Mouse (Mus musculus): ENCODE results near the gene Zfp541. TPM values are rescaled to one million over a fixed set of nuclear protein-coding genes. Genes with fewer than 3 reads are reported as not detected.
A peak's percentile ranks its signal among the peaks of the same experiment; 100 is the strongest.

Zfp541 gene
- polyA plus RNA-seq, 1 experiment from 2014 or later, result not detected

DNA sequence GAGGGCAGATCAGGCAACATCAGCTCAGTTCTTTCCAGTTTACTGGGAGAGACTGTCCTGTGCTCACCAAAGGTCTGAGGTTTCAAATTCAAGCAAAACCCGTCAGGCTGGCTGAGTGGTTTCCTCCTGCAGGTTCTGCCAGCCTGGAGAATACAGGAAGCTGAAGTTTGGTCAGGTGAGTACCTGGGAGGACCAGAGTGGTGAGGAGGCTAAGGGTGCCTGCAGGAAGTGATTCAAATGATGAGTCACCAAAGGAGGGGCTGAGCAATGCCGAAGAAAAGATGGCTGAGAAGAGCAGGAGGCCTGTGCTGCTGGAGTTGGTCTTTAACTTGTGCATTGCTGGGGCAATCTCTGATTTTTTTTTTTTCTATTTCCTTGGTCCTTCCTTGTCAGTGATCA is 4.5 kb upstream of the Zfp541 start:
- Histone ChIP-seq H3K9ac (replicated peaks) (no peak overlapping the region), H3K4me3 (no peak overlapping the region), H3K27ac (replicated peaks) (no peak overlapping the region), H3K27me3 (peaks cover 11% of the 10 kb centered on the region), H3K9me3 (no peaks in the 10 kb centered on the region), H3K4me2 (replicated peaks) (no peak overlapping the region), H3K4me1 (peaks cover 9% of the 10 kb centered on the region; the same call in 1 of the 2 replicates), H3K36me3 (no peaks in the 10 kb centered on the region)
- no peak for ATAC-seq (replicated peaks)
- 72% methylated on average over 2 of the region's 2 CpGs for WGBS

DNA sequence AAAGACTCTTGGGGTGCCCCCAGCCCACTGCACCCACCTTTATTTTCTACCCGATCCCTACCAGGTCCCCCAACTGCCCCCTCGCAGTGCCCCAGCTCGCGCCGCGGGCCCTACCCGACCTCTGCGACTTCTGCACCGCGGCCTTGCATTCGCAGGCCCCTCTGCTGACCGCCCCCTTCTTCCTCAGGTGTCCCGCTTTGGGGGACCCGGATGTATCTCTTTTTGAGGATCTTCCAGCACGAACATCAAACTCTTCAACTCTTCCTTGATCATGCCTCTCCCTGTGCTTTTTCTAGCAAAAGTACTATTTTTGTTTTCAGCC is 446 bp downstream of the Zfp541 start:
- Histone ChIP-seq H3K27me3 (peaks cover 11% of the 10 kb centered on the region), H3K9ac (replicated peaks) (no peak overlapping the region), H3K9me3 (no peaks in the 10 kb centered on the region), H3K27ac (replicated peaks) (no peak overlapping the region), H3K4me2 (replicated peaks) (no peak overlapping the region), H3K36me3 (no peaks in the 10 kb centered on the region), H3K4me3 (no peak overlapping the region), H3K4me1 (no peaks in the 10 kb centered on the region)
- WGBS, result 79% methylated on average over 15 of the region's 15 CpGs
- ATAC-seq (replicated peaks), result no peak

DNA sequence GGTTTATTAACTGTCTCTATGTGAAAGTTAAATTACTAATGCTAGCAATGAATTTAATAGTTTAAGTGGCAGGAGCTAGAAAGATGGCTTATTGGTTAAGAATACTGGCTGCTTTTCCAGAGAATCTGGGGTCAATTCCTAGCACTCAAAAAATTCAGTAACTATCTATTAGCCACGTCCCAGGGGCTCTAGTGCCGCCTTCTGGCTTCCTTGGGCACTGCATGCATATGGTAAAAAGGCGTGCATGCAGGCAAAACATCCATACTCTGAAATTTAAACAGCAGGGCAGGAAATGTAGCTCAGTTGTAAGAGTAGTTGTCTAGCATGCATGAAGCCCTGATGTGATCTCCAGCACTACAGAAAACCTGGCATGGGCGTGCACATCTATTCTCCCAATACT is 1.9 kb downstream of the Zfp541 start:
- Histone ChIP-seq H3K9ac (replicated peaks) (no peak overlapping the region), H3K36me3 (no peaks in the 10 kb centered on the region), H3K27me3 (peaks cover 11% of the 10 kb centered on the region), H3K27ac (replicated peaks) (no peak overlapping the region), H3K9me3 (no peaks in the 10 kb centered on the region), H3K4me1 (no peaks in the 10 kb centered on the region), H3K4me3 (no peak overlapping the region), H3K4me2 (replicated peaks) (no peak overlapping the region)
- no peak for ATAC-seq (replicated peaks)
- WGBS, result 29% methylated on average over 4 of the region's 4 CpGs

DNA sequence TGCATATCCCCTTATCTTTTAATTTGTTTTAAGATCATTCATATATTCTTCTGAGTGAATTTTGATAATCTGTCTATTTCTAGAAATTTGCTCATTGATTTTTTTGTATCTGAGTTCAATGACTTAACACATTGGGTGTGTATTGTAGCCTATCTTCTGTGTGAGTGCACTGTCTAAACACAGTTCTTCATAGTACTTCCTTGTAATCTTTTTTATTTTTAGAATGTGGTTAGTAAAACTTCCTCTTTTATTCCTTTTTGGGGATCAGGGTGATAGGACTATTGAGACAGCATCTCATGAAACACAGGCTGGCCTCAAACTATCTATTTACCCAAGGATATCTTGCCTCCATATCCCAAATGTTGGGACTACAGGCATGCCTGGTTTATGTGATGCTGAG is 9.2 kb downstream of the Zfp541 start:
- no peak overlapping the region for H3K27ac ChIP-seq (replicated peaks)
- no peak overlapping the region for H3K4me2 ChIP-seq (replicated peaks)
- ATAC-seq (replicated peaks), result no peak
- H3K4me3 ChIP-seq, result no peak overlapping the region
- no peaks in the 10 kb centered on the region for H3K4me1 ChIP-seq
- H3K27me3 ChIP-seq, result no peaks in the 10 kb centered on the region
- no peaks in the 10 kb centered on the region for H3K36me3 ChIP-seq
- no peaks in the 10 kb centered on the region for H3K9me3 ChIP-seq
- H3K9ac ChIP-seq (replicated peaks), result no peak overlapping the region

DNA sequence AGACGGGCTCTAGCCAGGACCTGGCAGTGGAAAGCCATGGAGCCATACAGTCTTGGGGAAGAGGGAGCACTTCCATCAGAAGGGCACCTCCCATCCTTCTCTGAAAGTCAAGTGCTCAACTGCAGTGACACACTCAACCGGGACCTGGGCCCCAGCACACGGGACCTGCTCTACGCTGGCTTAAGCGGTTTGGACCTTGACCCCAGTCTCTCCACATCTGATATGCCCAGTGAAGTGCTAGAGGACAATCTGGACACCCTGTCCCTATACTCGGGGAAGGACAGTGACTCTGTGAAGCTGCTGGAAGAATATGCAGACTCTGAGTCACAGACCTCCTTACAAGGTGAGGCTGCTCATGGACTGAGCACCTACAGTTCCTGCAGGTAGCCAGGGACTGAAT is 10.3 kb downstream of the Zfp541 start:
- Histone ChIP-seq H3K4me1 (no peaks in the 10 kb centered on the region), H3K27ac (replicated peaks) (no peak overlapping the region), H3K27me3 (no peaks in the 10 kb centered on the region), H3K9me3 (no peaks in the 10 kb centered on the region), H3K9ac (replicated peaks) (no peak overlapping the region), H3K4me3 (no peak overlapping the region), H3K36me3 (no peaks in the 10 kb centered on the region), H3K4me2 (replicated peaks) (no peak overlapping the region)
- no peak for ATAC-seq (replicated peaks)
- WGBS, result 83% methylated on average over 6 of the region's 6 CpGs

DNA sequence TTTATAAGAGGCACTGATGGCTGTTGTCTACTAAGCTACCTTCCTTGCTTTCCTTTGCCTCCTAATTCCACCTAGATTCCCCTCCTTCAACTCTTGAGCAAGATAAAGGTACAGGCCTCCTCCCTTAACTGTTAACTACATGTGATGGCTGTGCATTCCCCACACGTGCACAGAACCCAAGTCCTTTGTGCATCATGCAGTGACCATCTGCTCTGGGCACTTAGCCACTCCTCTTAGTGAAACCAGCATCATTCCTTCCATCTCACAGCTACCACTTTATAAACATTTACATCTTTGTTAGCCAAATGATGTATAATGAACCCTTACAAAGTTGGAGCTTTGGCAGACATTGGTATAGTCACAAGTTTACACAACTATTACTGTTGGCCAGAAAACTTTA is 18.3 kb downstream of the Zfp541 start:
- H3K27me3 ChIP-seq, result no peaks in the 10 kb centered on the region
- WGBS, result 50% methylated on average over 1 of the region's 1 CpGs
- ATAC-seq (replicated peaks), result no peak

DNA sequence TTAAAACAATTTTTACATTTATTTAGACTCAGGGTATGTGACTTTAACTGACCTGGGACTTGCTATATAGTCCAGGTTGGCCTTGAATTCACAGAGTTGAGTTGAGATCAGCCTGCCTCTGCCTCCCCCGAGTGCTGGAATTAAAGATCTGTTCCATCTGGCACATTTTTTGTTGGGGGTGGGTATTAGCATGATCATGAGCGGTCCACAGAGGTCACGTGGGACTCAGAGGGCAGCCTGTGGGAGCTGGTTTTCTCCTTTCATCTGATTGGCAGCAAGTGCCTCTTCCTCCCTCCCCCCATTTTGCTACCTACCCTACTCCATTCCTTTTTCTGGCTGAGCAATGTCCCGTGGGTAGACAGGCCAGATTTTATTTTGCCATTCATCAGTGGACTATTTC is 19.0 kb downstream of the Zfp541 start:
- no peaks in the 10 kb centered on the region for H3K27me3 ChIP-seq
- H3K27ac ChIP-seq (replicated peaks), result no peak overlapping the region
- 68% methylated on average over 4 of the region's 4 CpGs for WGBS
- no peak overlapping the region for H3K4me3 ChIP-seq
- no peaks in the 10 kb centered on the region for H3K4me1 ChIP-seq
- no peak for ATAC-seq (replicated peaks)
- no peak overlapping the region for H3K9ac ChIP-seq (replicated peaks)
- H3K4me2 ChIP-seq (replicated peaks), result no peak overlapping the region
- no peaks in the 10 kb centered on the region for H3K9me3 ChIP-seq
- H3K36me3 ChIP-seq, result no peaks in the 10 kb centered on the region

More for the DNA sequence above, 18.3 kb downstream of the Zfp541 start:
- Histone ChIP-seq H3K27ac (replicated peaks) (no peak overlapping the region), H3K4me3 (no peak overlapping the region), H3K36me3 (no peaks in the 10 kb centered on the region), H3K9me3 (no peaks in the 10 kb centered on the region), H3K4me1 (no peaks in the 10 kb centered on the region), H3K9ac (replicated peaks) (no peak overlapping the region), H3K4me2 (replicated peaks) (no peak overlapping the region)

DNA sequence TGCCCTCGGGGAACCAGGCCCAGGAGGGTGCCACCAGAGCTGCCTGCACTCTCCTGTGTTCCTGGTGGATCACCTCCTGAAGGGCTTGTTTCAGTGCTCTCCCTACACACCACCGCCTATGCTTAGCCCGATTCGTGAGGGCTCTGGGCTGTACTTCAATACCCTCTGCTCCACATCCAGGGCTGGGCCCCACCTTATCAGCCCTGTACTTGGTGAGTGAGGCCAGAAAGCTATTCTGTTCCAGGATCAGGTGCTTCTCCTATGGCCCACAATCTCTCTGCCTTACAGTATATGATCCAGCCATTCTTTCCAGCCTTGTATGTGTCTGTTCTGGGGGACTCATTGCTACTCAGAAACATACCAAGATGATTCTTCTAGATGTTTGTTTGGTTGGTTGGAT is 21.7 kb downstream of the Zfp541 start:
- no peak overlapping the region for H3K4me3 ChIP-seq
- H3K36me3 ChIP-seq, result no peaks in the 10 kb centered on the region
- no peaks in the 10 kb centered on the region for H3K27me3 ChIP-seq
- no peak overlapping the region for H3K4me2 ChIP-seq (replicated peaks)
- H3K27ac ChIP-seq (replicated peaks), result no peak overlapping the region
- H3K4me1 ChIP-seq, result no peaks in the 10 kb centered on the region
- no peak for ATAC-seq (replicated peaks)
- WGBS, result 61% methylated on average over 4 of the region's 4 CpGs
- H3K9ac ChIP-seq (replicated peaks), result no peak overlapping the region
- H3K9me3 ChIP-seq, result no peaks in the 10 kb centered on the region

DNA sequence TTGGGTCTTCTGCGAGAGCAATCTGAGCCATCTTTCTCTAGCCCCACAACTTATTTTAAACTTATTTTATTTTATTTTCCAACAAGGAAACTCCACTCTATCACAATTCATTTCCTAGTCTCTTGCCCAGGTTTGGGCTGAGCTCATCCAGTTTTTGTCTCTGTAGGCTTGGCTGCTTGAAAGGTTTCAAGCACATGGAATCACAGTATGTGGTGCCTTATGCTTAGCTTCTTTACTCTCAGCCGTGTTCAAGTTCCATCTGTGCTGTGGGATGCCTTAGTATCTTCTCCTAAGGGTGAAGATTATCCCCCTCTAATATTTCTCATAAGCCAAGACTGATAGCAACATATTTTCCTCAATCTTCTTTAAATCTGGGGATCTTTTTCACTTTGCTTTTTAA is 26.0 kb downstream of the Zfp541 start:
- no peak overlapping the region for H3K9ac ChIP-seq (replicated peaks)
- 75% methylated on average over 2 of the region's 2 CpGs for WGBS
- no peaks in the 10 kb centered on the region for H3K27me3 ChIP-seq
- ATAC-seq (replicated peaks), result no peak
- H3K4me3 ChIP-seq, result no peak overlapping the region
- H3K36me3 ChIP-seq, result no peaks in the 10 kb centered on the region
- no peaks in the 10 kb centered on the region for H3K4me1 ChIP-seq
- H3K4me2 ChIP-seq (replicated peaks), result no peak overlapping the region
- H3K27ac ChIP-seq (replicated peaks), result no peak overlapping the region
- no peaks in the 10 kb centered on the region for H3K9me3 ChIP-seq

DNA sequence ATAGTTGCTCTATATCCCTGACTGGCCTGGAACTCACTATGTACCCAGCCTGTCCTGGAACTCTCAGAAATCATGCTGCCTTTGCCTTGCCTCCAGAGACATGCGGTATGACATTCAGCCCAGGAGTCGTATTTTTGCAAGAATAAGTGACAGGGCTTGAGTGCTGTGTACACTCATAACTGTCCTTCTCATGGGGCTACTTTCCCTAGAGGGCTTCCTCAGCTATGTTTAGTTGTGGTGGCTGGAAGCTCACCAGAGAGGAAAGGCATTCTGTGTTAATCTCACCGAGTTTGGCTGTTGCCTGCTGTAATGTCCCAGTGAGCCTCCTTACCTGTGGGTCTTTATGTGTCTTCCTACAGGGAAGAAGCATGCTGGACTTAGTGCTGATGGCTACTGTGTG is 33.0 kb downstream of the Zfp541 start:
- Histone ChIP-seq H3K9ac (replicated peaks) (no peak overlapping the region), H3K4me3 (no peak overlapping the region), H3K27ac (replicated peaks) (no peak overlapping the region), H3K4me1 (peaks cover 13% of the 10 kb centered on the region), H3K9me3 (no peaks in the 10 kb centered on the region), H3K36me3 (no peaks in the 10 kb centered on the region), H3K27me3 (no peaks in the 10 kb centered on the region), H3K4me2 (replicated peaks) (no peak overlapping the region)
- 67% methylated on average over 3 of the region's 3 CpGs for WGBS
- no peak for ATAC-seq (replicated peaks)

DNA sequence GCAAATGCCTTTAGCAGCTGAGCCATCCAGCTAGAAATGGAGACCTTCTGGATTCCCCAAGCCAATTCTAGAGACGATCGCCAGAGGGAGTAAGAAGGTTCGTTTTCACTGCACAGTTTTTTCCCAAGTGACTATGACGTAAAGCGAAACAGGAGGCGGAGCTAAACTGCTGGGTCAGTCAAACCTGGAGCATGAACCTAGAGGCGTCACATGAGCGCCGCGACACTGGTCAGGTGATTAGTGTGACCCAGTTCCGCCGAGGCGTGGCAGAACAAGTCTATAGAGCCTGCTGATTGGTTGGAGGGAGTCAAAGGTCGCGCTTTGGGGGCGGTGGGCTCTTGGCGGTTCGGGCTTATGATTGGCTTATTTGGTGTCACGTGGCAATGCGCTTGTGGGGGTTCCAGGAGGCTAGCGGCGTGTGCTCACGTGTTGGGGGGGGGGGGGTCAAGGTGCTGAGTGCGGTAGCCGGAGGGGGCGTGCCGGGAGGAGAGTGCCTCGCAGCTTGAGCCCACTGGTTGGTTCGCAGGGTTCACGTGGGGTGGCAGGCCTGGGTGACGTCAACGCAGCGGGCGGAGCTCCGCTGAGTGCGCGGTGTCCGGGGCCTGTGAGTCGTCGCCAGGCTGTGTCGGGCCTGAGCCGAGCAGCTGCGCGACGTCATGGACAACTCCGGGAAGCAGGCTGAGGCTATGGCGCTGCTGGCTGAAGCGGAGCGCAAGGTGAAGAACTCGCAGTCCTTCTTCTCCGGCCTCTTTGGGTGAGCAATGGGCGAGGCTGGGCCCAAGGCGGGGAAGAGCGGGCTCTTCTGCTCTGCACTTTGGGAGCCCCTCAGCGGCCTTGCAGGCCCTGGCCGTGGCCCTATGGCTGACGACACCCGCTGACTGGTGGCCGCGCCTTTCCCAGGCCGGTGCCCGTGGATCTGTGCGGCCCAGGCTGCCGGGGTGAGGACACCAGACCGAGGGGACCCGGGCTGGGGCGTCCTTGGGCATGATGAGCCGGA is 36.7 kb downstream of the Zfp541 start, which contains the start of gene Napa:
TSS of gene Napa (plus strand) at position 438 of the 997 bp plus-strand sequence.
- Histone ChIP-seq H3K27ac (replicated peaks) (peak within 1 kb of the TSS; percentile 75), H3K27me3 (no peaks in the 10 kb centered on the region), H3K9me3 (no peaks in the 10 kb centered on the region), H3K4me1 (peaks cover 29% of the 10 kb centered on the region), H3K4me3 (peak within 1 kb of the TSS; percentile 66), H3K4me2 (replicated peaks) (peak within 1 kb of the TSS; percentile 97), H3K36me3 (peaks cover 5% of the 10 kb centered on the region; the same call in 1 of the 2 replicates), H3K9ac (replicated peaks) (peak within 1 kb of the TSS; percentile 97)
- peak; percentile 98 for ATAC-seq (replicated peaks)
- under 1% methylated on average over 68 of the region's 68 CpGs for WGBS

DNA sequence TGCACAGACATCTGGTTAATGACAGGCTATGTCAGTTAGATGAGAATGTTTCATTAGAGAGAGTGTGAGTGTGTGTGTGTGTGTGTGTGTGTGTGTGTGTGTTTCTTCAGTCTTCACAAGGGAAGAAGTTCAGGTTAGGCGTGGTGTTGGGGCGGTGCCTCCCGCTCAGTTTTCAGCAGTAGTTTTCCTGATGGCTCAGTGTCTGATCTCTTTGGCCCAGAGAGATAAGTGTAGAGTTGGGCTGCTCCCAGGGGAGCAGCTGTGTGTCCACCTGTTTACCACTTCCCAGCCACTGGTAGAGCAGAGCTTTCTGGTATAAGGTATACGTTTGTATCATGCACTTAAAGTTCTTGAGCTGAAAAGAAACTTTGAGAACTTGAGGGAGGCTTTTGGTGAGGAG is 38.3 kb downstream of the Zfp541 start:
- WGBS, result 84% methylated on average over 4 of the region's 4 CpGs
- H3K27me3 ChIP-seq, result no peaks in the 10 kb centered on the region
- peak overlapping the region; percentile 66; the same call in 1 of the 2 replicates for H3K4me3 ChIP-seq
- peaks cover 39% of the 10 kb centered on the region for H3K4me1 ChIP-seq
- H3K4me2 ChIP-seq (replicated peaks), result peak overlapping the region; percentile 7; the same call in 1 of the 2 replicates
- H3K9me3 ChIP-seq, result no peaks in the 10 kb centered on the region
- H3K9ac ChIP-seq (replicated peaks), result no peak overlapping the region
- no peak overlapping the region for H3K27ac ChIP-seq (replicated peaks)
- H3K36me3 ChIP-seq, result peaks cover 5% of the 10 kb centered on the region; the same call in 1 of the 2 replicates
- ATAC-seq (replicated peaks), result no peak
